Mouse (Mus musculus) C2C12 (cell line): ENCODE data around the gene Gm10282.

ENCODE experiments used
- CTCF ChIP-seq: IDR thresholded peaks from one replicate; pipeline ENCODE4 v1.5.1; 2011; ENCODE audit not compliant: control insufficient read depth, insufficient read depth, insufficient read length
- FOSL1 ChIP-seq: IDR thresholded peaks from one replicate; pipeline ENCODE4 v1.8.0; 2011; ENCODE audit warnings: mild to moderate bottlenecking, low read length; ENCODE audit not compliant: poor library complexity, insufficient read depth, severe bottlenecking
- MYOD1 ChIP-seq: IDR thresholded peaks from one replicate; pipeline ENCODE4 v1.6.1; 2011; ENCODE audit warnings: low read depth; ENCODE audit not compliant: control insufficient read depth, insufficient read length
- USF1 ChIP-seq: IDR thresholded peaks from one replicate; pipeline ENCODE4 v1.6.1; 2011; ENCODE audit warnings: low read depth, mild to moderate bottlenecking, control low read depth, moderate library complexity

GRCm38 (mm10) chr8:72353700-72354045 lies 48.6 kb upstream of the Gm10282 start:
- TF ChIP-seq USF1, result no peak
- TF ChIP-seq CTCF, result no peak
- no peak for TF ChIP-seq FOSL1
- TF ChIP-seq MYOD1, result no peak
